Mouse (Mus musculus): Measurements from ENCODE around the gene Rnf38. TPM values are rescaled to one million over a fixed set of nuclear protein-coding genes. Genes with fewer than 3 reads are reported as not detected.

Rnf38 gene
- polyA plus RNA-seq, 2 experiments: 26.8 to 107 TPM

DNA sequence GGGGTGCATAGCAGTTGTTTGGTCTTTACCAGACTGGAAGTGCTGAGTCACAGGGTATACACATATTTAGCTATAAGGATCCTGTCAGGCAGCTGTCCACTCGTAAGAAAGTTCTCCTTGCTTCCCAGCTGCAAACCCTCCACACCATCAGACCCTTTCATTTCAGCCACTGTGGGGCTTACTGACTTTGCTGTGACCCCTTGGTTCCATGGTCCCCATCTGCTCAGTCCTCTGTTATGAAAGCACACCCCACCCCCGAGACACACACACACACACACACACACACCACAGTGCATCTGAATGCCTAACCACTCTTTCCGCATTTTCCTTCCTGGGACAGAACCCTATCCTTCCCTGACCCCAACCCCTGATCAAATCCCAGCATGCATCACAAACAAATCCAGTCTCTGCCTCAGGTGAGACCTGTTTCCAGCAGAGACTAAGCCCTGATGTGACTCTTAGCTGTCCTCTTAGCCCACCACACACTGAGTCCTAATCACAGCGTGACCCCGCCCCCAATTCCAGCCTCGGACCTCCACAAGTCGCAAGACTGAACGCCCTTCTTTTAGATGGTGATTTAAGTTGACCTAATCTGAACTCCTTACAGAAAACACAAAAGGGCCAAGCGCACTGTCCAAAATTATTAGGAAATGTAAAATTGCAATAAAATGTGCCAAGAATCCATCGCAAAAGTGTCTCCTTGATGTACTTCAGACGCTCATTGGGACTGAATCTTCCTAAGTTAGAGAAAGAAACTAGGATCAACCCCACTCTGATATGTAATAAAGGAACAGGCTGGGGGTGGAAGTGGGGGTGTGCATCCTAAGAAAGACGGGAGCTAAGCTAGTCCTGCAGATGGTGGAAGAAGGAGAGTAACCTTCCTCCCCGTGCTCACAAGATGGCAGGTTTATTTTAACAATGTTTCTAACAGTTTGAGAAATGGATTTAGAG lies 18.7 kb upstream of the Rnf38 start:
- H3K9ac ChIP-seq (ENCODE audit: low read depth, low read length, severe bottlenecking): no peak overlapping the region
- TF ChIP-seq POLR2A (IDR thresholded peaks at IDR 0.05; ENCODE audit: borderline replicate concordance, extremely low read depth, insufficient read depth, insufficient read length): no peak
- H3K36me3 ChIP-seq (ENCODE audit: control insufficient read depth, insufficient read depth, low read length): no peaks in the 10 kb centered on the region
- H3K4me3 ChIP-seq (replicated peaks; ENCODE audit: low read length): no peak overlapping the region
- DNase-seq (ENCODE audit: low spot score) (no peak), ATAC-seq (ENCODE audit: low FRiP score, low read depth) (no peak)
- H3K4me2 ChIP-seq (replicated peaks; ENCODE audit: low read depth, low read length, severe bottlenecking): no peak overlapping the region
- H3K27me3 ChIP-seq (ENCODE audit: control insufficient read depth, insufficient read depth, low read length): peaks cover 9% of the 10 kb centered on the region; the same call in 1 of the 2 replicates
- no peak overlapping the region for H3K27ac ChIP-seq (replicated peaks; ENCODE audit: low read depth, low read length)
- H3K9me3 ChIP-seq (ENCODE audit: control insufficient read depth, low read length): no peaks in the 10 kb centered on the region
- WGBS: 11% methylated on average over 13 of the region's 13 CpGs
- no peaks in the 10 kb centered on the region for H3K4me1 ChIP-seq (ENCODE audit: control insufficient read depth, insufficient read depth, low read length)

GRCm38 (mm10) chr4:44251521-44251920 lies 17.9 kb upstream of the Rnf38 start:
- no peaks in the 10 kb centered on the region for H3K36me3 ChIP-seq (ENCODE audit: control insufficient read depth, insufficient read depth, low read length)
- H3K4me3 ChIP-seq (replicated peaks; ENCODE audit: low read length): no peak overlapping the region
- TF ChIP-seq POLR2A (IDR thresholded peaks at IDR 0.05; ENCODE audit: borderline replicate concordance, extremely low read depth, insufficient read depth, insufficient read length): no peak
- H3K9ac ChIP-seq (ENCODE audit: low read depth, low read length, severe bottlenecking): no peak overlapping the region
- ATAC-seq (ENCODE audit: low FRiP score, low read depth) (no peak), DNase-seq (ENCODE audit: low spot score) (no peak)
- H3K4me1 ChIP-seq (ENCODE audit: control insufficient read depth, insufficient read depth, low read length): no peaks in the 10 kb centered on the region
- no peaks in the 10 kb centered on the region for H3K9me3 ChIP-seq (ENCODE audit: control insufficient read depth, low read length)
- H3K27me3 ChIP-seq (ENCODE audit: control insufficient read depth, insufficient read depth, low read length): peaks cover 9% of the 10 kb centered on the region; the same call in 1 of the 2 replicates
- no peak overlapping the region for H3K27ac ChIP-seq (replicated peaks; ENCODE audit: low read depth, low read length)
- WGBS: 67% methylated on average over 5 of the region's 5 CpGs
- no peak overlapping the region for H3K4me2 ChIP-seq (replicated peaks; ENCODE audit: low read depth, low read length, severe bottlenecking)

DNA sequence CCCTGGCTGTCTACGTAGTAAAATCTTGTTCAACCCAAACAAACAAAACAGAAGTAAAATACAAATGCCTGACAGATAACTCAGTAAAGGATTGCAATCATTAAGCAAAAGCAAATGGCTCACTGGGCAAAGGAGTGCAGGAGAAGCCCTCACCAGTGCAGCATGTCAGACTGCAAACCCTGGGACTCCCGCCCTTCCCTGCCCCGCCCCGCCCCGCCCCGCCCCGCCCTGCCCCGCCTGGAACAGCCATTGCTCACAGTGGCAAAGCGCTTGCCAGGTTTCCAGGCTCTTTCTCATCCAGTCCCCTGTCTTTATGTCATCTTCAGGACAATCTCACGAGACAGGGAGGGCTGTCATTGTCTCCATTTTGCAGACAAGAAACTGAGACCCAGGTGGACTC lies 16.1 kb upstream of the Rnf38 start:
- Histone ChIP-seq H3K4me3 (replicated peaks; ENCODE audit: low read length) (no peak overlapping the region), H3K4me1 (ENCODE audit: control insufficient read depth, insufficient read depth, low read length) (no peaks in the 10 kb centered on the region), H3K9ac (ENCODE audit: low read depth, low read length, severe bottlenecking) (no peak overlapping the region), H3K27ac (replicated peaks; ENCODE audit: low read depth, low read length) (no peak overlapping the region), H3K9me3 (ENCODE audit: control insufficient read depth, low read length) (no peaks in the 10 kb centered on the region), H3K27me3 (ENCODE audit: control insufficient read depth, insufficient read depth, low read length) (peaks cover 9% of the 10 kb centered on the region; the same call in 1 of the 2 replicates), H3K4me2 (replicated peaks; ENCODE audit: low read depth, low read length, severe bottlenecking) (no peak overlapping the region), H3K36me3 (ENCODE audit: control insufficient read depth, insufficient read depth, low read length) (no peaks in the 10 kb centered on the region)
- 5% methylated on average over 4 of the region's 10 CpGs for WGBS
- DNase-seq (ENCODE audit: low spot score): no peak
- TF ChIP-seq POLR2A (IDR thresholded peaks at IDR 0.05; ENCODE audit: borderline replicate concordance, extremely low read depth, insufficient read depth, insufficient read length): no peak
- no peak for ATAC-seq (ENCODE audit: low FRiP score, low read depth)

GRCm38 (mm10) chr4:44247051-44247939 lies 13.7 kb upstream of the Rnf38 start:
- ATAC-seq (ENCODE audit: low FRiP score, low read depth): no peak
- no peak for TF ChIP-seq POLR2A (IDR thresholded peaks at IDR 0.05; ENCODE audit: borderline replicate concordance, extremely low read depth, insufficient read depth, insufficient read length)
- DNase-seq (ENCODE audit: low spot score): no peak

GRCm38 (mm10) chr4:44246285-44246684 lies 12.7 kb upstream of the Rnf38 start:
- DNase-seq (ENCODE audit: low spot score) (no peak), ATAC-seq (ENCODE audit: low FRiP score, low read depth) (no peak)
- no peak for TF ChIP-seq POLR2A (IDR thresholded peaks at IDR 0.05; ENCODE audit: borderline replicate concordance, extremely low read depth, insufficient read depth, insufficient read length)
- WGBS: 82% methylated on average over 4 of the region's 4 CpGs
- Histone ChIP-seq H3K4me3 (replicated peaks; ENCODE audit: low read length) (no peak overlapping the region), H3K9ac (ENCODE audit: low read depth, low read length, severe bottlenecking) (no peak overlapping the region), H3K4me1 (ENCODE audit: control insufficient read depth, insufficient read depth, low read length) (no peaks in the 10 kb centered on the region), H3K9me3 (ENCODE audit: control insufficient read depth, low read length) (no peaks in the 10 kb centered on the region), H3K27ac (replicated peaks; ENCODE audit: low read depth, low read length) (no peak overlapping the region), H3K4me2 (replicated peaks; ENCODE audit: low read depth, low read length, severe bottlenecking) (no peak overlapping the region), H3K36me3 (ENCODE audit: control insufficient read depth, insufficient read depth, low read length) (no peaks in the 10 kb centered on the region), H3K27me3 (ENCODE audit: control insufficient read depth, insufficient read depth, low read length) (0 out of 2 replicates have a peak, but pooled peaks cover 3% of the 10 kb centered on the region)

More at GRCm38 (mm10) chr4:44247051-44247939, 13.7 kb upstream of the Rnf38 start:
- H3K4me2 ChIP-seq (replicated peaks; ENCODE audit: low read depth, low read length, severe bottlenecking): no peak overlapping the region
- 12% methylated on average over 18 of the region's 18 CpGs for WGBS
- no peak overlapping the region for H3K9ac ChIP-seq (ENCODE audit: low read depth, low read length, severe bottlenecking)
- H3K27ac ChIP-seq (replicated peaks; ENCODE audit: low read depth, low read length): no peak overlapping the region
- no peaks in the 10 kb centered on the region for H3K36me3 ChIP-seq (ENCODE audit: control insufficient read depth, insufficient read depth, low read length)
- H3K9me3 ChIP-seq (ENCODE audit: control insufficient read depth, low read length): no peaks in the 10 kb centered on the region
- peaks cover 9% of the 10 kb centered on the region; the same call in 1 of the 2 replicates for H3K27me3 ChIP-seq (ENCODE audit: control insufficient read depth, insufficient read depth, low read length)
- no peak overlapping the region for H3K4me3 ChIP-seq (replicated peaks; ENCODE audit: low read length)
- H3K4me1 ChIP-seq (ENCODE audit: control insufficient read depth, insufficient read depth, low read length): no peaks in the 10 kb centered on the region
